Mouse (Mus musculus) embryonic facial prominence, embryonic 15.5 days (tissue): ENCODE results near the gene Slc26a6. TPM values are rescaled to one million over a fixed set of nuclear protein-coding genes. Genes with fewer than 3 reads are reported as not detected.

Source experiments
- microRNA-seq: library from miRNA; unstranded; fragments of <30 nt; microRNA quantifications from one replicate; pipeline ENCODE4, GENCODE M21; 2016; ENCODE audit warnings: borderline number of aligned reads
- polyA plus RNA-seq: library from polyadenylated mRNA; unstranded; fragments of >200 nt; fragmentation: Nextera tagmentation; extraction: Ambion mirVana; gene quantifications from 2 replicates; pipeline ENCODE4 v1.2.1, GENCODE M21; 2015

Gene Slc26a6
- polyA plus RNA-seq, 1 experiment from 2014 or later = 15.3 TPM

Small RNAs within 50 kb of the gene (microRNA-seq; reads per million reads assigned to microRNA genes)
- gene Gm23156 = not detected

Other genes with a start within 250 kb of the Slc26a6 start
- gene Arih2, start 203.9 kb upstream of the Slc26a6 start, polyA plus RNA-seq = 46.9 and 49.5 TPM in 2 replicates
- 36.5 and 37.7 TPM in 2 replicates for gene Slc25a20, start 191.2 kb upstream of the Slc26a6 start, polyA plus RNA-seq
- 29.0 and 30.7 TPM in 2 replicates for gene Prkar2a, start 164.0 kb upstream of the Slc26a6 start, polyA plus RNA-seq
- gene Ip6k2, start 69.5 kb upstream of the Slc26a6 start, polyA plus RNA-seq = 89.7 and 101 TPM in 2 replicates
- gene Nckipsd, start 44.9 kb upstream of the Slc26a6 start, polyA plus RNA-seq = 16.5 and 20.4 TPM in 2 replicates
- 0.53 and 0.58 TPM in 2 replicates for gene Celsr3, start 27.0 kb upstream of the Slc26a6 start, polyA plus RNA-seq
- gene Tmem89, start 61.3 kb downstream of the Slc26a6 start, polyA plus RNA-seq = 0.38 and 0.83 TPM in 2 replicates
- gene Uqcrc1, start 83.3 kb downstream of the Slc26a6 start, polyA plus RNA-seq = 470 and 480 TPM in 2 replicates
- 38.7 and 48.9 TPM in 2 replicates for gene Col7a1, start 100.3 kb downstream of the Slc26a6 start, polyA plus RNA-seq
- 0.89 and 1.2 TPM in 2 replicates for gene Ucn2, start 132.7 kb downstream of the Slc26a6 start, polyA plus RNA-seq
- 14.0 and 14.9 TPM in 2 replicates for gene Pfkfb4, start 138.5 kb downstream of the Slc26a6 start, polyA plus RNA-seq
- 106 and 116 TPM in 2 replicates for gene Shisa5, start 185.3 kb downstream of the Slc26a6 start, polyA plus RNA-seq
- 21.0 and 22.5 TPM in 2 replicates for gene Trex1, start 206.5 kb downstream of the Slc26a6 start, polyA plus RNA-seq
- gene Atrip, start 220.8 kb downstream of the Slc26a6 start, polyA plus RNA-seq = 26.8 and 30.8 TPM in 2 replicates
- 13.7 and 16.6 TPM in 2 replicates for gene Ccdc51, start 229.2 kb downstream of the Slc26a6 start, polyA plus RNA-seq
- gene Tma7, start 229.3 kb downstream of the Slc26a6 start, polyA plus RNA-seq = 509 and 534 TPM in 2 replicates
- 14.4 and 15.7 TPM in 2 replicates for gene Plxnb1, start 242.1 kb downstream of the Slc26a6 start, polyA plus RNA-seq